Mouse (Mus musculus): ENCODE measurements around the gene Dazap2.
A peak's percentile ranks its signal among the peaks of the same experiment; 100 is the strongest.
"Not testable (repeated sequence)": the region's sequence is repeated elsewhere in the genome, so short reads cannot be mapped to it uniquely, and the experiment has no call there.

Gene Dazap2

DNA sequence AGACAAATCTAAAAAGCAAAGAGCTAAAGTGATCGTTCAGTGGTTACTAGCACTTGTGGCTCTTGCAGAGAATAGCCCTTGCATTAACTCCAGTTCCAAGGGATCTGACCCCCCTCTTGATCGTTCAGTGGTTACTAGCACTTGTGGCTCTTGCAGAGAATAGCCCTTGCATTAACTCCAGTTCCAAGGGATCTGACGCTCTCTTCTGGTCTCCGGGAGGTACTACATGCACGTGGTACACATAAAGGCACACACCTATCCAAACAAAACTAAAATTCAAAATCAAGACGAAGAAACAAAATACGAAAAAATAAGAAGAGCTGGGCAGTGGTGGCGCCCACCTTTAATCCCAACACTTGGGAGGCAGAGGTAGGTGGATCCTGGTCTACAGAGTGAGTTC lies 8.5 kb upstream of the Dazap2 start:
- not testable (repeated sequence) for DNase-seq (ENCODE audit: low read depth, low spot score)

DNA sequence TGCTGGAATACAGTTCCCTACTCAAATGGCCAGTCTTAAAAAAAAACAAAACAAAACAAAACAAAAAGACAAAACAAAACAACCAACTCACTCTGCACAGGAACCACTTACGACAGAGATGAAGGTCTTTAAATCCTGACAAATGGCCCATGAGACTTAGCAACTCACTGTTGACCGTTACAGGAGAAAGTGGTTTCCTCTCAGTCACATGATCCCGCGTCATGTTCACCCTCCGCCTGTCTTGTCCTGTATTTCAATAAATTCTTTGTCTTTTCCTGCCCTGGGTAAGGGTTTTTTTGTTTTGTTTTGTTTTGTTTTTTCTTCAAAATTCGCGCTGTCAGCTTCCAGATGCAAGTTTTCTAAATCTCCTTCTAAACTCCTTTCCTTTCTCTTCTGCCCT lies 3.2 kb upstream of the Dazap2 start:
- DNase-seq (ENCODE audit: low read depth, low spot score) = no peak

DNA sequence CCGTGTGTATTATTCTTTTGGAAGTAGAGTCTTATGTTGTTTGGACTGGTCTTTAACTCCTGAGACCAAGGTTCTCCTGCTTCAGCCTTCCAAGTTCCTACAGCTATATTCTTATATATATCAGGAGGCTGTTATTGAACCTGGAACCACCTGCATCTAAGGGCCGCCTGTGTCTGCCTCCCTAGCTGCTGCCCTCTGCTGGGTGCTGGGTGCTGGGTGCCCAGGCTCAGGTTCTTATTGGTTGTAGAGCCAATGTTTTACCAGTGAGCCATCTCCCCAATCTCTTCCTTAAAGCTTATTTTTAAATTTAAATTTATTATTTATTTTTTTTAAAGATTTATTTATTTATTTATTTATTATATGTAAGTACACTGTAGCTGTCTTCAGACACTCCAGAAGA lies 2.7 kb upstream of the Dazap2 start:
- no peak for DNase-seq (ENCODE audit: low read depth, low spot score)

DNA sequence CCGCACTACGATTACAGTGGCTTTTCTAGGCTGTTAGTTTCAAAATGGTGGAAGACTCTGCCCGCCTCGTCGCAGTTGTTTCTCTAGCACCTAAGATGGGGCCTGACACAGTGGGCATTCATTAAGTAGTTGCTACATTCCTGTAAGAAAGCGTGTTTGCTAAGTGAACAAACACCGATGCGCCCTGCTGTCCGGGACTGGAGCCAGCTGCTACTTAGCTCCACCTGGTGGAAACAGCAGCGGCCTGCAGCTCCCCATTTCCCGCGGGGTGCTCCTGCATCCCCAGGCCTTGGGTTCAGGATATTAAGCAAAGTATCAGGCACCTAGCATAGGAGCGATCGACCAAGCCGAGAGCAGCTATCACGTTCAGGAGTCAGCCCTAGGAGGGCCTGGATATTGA lies 1.6 kb upstream of the Dazap2 start:
- peak; percentile 68 for DNase-seq (ENCODE audit: low read depth, low spot score)

DNA sequence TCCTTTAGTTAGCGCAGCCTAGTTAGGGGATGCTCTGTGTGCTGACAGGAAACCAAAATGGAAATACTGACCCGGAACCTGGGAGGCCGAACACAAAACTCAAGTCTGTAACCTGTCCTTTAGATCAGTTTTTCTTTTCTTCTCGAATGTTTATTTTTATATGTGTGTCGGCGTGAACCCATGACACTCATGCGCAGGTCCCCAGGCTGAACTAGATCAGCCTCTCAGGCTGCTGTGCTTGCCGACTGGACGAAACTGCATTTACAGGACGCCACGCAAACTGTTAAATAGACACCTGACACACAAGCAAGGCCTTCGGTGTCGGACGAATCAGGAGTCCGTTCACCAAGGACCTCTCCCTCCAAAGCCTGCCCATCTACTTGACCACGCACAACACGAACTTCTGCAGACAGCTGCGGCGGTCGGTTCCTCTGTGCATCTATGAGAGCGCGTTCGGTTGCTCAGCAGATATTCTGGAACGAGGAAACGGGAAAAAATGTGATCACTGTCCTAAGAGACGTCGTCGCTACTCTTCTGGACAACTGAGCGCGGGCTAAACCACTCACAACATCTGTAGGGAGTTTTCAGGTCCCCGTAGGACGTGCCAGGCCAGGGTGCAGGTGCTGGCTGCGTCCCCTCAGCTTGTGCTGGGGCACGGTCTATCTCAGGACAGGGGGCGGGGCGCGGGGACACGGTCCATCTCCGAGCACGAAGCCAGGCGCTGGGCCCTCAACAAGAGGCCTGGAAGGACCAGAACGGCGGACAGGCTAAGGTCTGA lies 742 bp upstream of the Dazap2 start:
- no peak for DNase-seq (ENCODE audit: low read depth, low spot score)

DNA sequence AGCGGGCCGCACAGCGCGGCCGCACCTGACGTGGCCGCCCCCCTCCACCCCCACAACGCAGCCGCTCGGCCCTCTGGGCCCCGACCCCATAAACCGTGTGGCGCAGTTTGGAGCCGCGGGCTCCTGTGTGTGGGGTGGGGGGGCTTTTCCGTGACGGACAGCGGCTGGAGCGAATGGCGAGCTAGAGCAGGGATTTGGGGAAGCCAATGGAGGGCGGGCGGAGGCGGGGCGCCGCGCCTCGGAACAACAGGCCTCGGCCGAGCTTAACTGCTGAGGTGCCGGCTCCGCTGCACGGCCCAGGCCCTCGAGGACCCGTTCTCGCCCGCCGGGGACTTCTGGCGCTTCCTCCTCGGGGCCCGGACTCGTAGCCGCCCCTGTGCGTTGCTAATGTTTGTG lies 674 bp downstream of the Dazap2 start:
- DNase-seq (ENCODE audit: low read depth, low spot score) = peak; percentile 93

DNA sequence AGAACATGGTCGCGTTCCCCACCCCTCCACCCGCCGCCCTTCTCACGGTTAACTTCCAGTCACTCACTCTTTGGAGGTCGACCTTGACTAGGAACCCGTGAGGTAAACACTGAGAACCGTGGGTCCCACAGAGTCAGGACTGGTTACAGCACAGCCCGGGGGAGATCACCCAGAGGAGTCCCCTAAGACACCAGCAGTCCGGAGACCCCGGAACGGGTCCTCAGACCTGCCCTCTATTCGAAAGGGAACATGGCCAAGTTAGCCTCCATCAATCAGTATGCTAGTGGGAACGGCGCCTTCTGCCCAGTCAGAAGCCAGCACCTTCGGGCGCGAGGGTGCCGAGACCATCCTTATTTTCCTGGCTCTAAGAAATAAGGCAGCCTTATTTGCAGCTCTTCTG lies 1.1 kb downstream of the Dazap2 start:
- no peak for DNase-seq (ENCODE audit: low read depth, low spot score)

DNA sequence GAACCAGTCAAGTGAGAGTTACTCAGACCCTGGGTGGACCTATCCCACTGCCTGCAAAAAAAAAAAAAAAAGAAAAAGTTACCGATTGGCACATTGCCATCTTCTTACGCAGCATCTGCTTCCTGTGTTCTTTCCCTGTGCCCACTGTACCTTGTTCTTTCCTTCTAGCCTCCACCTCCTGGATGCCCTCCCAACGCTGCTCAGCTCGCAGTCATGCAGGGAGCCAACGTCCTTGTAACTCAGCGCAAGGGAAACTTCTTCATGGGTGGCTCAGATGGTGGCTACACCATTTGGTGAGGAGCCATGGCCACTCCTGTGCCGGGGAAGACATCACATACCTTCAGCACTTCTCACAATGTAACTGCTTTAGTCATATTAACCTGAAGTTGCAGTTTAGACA lies 4.1 kb downstream of the Dazap2 start:
- no peak for DNase-seq (ENCODE audit: low read depth, low spot score)

DNA sequence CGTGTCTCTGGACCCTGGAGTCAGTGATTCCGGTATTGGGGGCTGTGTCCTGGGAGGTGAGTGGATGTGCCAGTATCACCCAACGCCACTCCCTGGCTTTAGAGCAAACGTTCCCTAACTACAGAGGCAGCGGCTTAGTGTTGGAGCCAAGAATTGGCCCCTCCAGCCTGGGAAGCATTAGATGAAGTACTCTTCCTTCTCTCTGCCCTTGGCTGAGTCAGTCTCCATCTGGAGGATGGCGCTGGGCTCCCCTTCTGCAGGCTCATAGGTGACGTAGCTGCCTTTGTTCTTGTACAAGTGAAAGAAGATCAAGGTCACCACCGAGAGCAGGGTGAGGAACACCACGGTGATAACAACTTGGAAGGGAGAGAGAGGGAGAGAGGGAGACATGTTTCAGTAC lies 6.5 kb downstream of the Dazap2 start:
- DNase-seq (ENCODE audit: low read depth, low spot score) = not testable (repeated sequence)

DNA sequence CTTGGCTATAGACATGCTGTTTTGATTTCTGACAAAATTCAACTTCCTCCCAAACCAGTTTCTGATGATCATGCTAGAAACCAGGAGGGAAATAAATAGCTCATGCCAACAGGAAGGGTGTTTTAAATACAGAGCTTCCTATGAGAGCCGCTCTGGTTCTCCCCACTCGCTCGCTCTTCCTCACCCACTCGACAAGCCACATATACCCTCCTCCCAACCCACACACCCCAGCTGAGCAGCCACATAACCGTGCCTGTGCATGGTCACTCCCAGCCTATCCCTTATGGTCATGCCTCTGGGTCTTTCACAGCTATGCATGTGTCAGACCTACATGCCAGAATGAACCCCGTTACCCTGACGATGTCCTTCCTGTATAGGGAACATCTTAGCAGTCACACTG lies 7.0 kb downstream of the Dazap2 start:
- no peak for DNase-seq (ENCODE audit: low read depth, low spot score)

DNA sequence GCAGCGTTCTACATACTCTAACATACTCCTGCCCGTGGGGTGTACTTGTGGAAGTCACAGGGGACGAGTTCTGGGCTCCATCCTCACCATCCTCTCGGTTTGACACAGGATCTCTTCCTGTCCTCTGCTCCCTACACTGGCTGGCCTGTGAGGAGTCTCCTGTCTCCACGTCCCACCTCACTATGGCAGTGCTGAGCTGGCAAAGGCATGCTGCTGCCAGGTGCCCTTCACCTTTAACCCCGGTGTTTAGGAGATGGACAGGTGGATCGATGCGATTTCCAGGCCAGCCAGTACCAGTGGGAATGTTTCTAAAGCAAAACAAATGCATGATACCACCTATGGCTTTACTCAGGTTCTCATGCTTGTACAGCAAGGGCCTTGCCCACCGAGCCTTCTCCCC lies 8.6 kb downstream of the Dazap2 start:
- DNase-seq (ENCODE audit: low read depth, low spot score) = no peak

DNA sequence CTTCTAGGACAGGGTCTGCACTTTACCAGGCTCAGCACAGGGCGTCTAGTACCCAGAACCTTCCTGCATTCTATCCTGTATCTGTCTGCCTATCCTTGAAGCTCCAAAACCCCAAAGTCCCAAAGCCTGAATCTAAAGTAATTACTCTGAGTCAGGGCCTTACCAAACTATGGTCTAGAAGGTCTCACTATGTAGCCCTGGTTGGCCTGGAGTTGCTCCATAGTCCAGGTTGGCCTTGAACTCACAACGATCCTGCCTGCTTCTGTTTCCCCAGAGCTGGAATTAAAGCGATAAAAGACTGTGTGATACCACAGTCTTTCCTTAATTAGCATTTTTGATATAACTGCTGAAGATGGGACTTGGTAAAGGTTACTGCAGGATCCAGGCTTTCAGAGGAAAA lies 9.3 kb downstream of the Dazap2 start:
- DNase-seq (ENCODE audit: low read depth, low spot score) = no peak

DNA sequence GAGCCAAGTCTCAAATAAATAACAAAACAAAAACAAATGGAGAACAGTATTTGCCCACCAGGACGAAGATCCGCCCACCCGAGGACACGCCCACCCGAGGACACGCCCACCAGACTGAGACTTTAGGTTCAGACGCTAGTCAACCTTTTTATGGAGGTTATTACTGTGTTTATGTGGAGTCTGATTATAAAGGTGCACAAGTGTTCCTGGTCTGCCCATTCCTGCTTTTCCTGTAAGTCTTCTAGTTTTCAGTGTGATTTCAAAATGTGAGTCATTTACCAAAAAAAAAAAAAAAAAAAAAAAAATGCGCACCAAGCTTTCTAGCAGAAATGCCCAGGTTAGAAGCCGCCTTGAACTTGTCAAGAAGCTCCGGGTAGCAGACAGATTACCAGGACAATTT lies 12.1 kb downstream of the Dazap2 start:
- DNase-seq (ENCODE audit: low read depth, low spot score) = no peak

DNA sequence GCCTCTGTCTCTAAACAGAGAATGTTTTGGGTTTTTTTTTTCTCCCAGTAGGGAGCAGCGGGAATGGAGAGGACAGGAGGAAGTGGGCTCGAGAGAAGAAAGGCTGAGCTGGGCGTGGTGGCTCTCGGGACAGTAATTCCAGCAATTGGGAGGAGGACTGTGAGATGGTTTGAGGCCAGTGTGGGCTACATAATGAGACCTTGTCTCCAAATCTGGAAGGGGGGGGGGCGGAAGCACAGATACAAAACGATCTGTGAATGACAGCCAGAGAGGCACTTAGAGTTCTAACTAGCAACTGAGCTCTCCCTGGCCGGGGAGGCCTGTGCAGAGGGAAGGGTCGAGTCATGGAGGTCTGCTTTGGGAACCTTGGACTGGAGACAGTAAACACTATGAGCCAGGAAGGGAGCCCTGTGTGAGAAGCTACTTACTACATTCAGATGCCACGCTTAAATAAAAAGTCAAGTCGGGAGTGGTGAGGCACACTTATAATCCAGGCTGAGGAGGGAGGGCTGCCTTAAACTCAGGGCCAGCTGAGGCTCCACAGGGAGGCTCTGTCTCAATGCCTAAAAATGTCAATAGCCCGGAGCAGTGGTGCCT lies 12.7 kb downstream of the Dazap2 start:
- DNase-seq (ENCODE audit: low read depth, low spot score) = no peak

DNA sequence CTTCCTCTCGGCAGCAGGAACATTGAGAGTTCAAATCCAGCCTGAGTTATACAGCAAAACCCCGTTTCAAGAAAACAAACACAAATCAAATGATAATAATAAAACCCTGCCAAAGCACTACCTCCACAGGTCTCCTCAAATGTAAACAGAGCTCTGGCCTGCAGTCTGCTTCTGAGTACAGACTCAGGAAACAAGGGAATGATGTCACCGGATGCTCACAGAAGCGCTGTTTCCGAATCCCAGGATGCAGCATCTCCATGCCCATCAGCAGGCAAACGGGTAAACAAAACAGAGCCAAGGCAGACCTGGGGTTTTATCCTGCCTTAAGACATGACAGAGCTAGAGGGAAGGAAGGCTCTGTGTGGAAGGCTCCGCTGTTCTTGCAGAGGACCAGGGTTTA lies 13.6 kb downstream of the Dazap2 start:
- no peak for DNase-seq (ENCODE audit: low read depth, low spot score)

DNA sequence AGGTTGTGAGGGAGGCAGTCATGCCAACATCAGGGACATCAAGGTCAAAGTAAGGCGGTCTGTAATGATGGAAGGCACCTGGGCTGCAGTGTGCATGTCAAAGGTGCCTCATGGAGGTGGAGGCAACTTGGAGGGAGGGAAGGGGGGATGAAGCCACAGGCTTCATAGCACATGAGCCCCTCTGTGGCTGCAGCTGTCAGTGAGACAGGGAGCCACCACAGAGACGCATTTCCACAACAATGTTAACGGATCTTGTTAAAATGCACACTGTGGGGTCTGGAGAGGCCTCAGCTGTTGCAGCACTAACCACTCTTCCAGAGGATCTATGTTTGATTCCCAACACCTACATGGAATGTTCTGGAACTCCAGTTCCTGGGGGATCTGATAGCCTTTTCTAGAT lies 15.0 kb downstream of the Dazap2 start:
- no peak for DNase-seq (ENCODE audit: low read depth, low spot score)

DNA sequence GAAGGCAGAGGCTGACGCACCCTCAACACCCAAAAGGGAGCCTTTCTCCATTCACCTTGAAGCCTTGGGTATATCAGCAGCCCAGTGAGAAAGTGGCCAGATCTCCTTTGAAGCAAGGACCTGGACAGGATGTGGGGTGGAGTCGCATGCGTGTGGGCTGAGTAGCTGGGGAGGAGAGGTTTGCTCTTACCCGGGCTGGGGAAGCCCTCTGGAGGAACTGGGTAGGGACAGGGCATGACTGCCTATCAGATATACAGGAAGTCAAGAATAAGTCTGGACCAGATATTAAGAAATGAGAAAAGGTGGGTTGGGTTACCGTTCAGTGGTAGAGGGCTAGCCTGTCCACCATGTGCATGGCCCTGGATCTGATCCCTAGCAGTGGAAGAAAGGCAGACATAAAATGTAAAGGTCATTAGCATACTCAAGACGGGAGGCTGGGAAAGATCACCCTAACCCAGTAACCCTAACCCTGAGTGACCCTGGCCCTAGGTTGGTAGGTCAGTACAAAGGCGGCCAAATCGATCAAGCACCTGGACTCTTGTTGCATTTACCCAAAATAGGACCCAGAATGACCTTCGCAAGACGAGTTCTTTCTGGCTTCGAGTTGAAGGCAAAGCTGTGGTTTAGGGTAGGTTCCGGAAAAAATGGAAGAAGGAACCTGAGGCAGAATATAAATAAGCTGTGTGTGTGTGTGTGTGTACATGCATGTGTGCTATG lies 16.5 kb downstream of the Dazap2 start:
- DNase-seq (ENCODE audit: low read depth, low spot score) = no peak

DNA sequence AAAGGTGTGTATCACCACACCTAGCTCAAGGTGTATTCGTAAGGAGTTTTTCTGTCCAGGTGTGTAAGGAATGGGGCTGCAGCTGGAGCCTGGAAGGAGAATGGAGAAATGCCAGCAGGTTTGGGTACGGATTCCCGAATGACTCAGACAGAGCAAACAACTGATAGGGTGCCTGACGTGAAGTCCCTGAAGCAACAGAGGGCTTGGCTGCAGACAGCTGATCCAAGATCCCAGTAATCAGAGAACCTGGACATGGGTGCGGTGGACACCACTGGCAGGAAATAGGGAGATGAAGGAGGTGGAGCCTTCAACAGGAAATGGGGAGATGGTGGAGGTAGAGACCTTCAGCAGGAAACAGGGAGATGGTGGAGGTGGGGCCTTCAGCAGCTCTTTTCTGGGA lies 17.2 kb downstream of the Dazap2 start:
- no peak for DNase-seq (ENCODE audit: low read depth, low spot score)

DNA sequence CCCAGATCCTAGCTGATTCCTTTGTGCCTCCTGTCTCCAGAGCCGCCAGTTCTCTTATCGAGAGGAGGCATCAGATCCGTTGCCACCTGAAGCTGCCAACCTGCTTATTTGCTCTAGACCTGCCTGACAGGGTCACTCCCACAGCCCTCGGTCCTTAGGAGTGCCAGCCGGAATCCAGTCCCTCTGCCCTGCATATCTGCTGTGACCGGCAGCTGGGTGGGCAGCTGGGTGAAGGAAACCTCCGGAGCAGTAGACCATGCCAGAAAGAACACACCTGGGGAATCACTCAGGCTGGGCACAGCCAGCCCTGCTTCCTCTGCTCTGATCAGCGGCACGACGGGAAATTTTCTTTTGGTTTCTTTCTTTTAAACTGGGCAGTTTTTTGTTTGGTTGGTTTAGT lies 18.2 kb downstream of the Dazap2 start:
- DNase-seq (ENCODE audit: low read depth, low spot score) = no peak

DNA sequence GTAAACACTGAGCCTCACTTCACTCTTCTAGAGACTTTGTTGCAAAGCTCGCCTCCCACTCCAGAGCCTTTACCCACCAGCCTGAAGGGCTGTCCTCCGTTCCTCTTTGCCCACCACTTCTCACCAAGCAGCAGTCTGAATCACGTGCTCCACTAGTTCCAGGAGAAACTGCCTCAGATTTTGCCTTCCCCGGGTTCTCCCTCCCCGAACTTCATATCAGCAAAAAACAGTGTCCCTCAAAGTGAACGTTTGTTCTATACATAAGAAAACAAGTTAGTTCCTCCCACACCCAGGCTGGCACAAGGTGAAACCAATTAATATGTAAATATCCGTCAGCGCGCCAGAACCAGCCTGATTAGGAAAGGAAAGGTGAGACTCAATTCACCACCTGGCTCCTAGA lies 20.1 kb downstream of the Dazap2 start:
- no peak for DNase-seq (ENCODE audit: low read depth, low spot score)

DNA sequence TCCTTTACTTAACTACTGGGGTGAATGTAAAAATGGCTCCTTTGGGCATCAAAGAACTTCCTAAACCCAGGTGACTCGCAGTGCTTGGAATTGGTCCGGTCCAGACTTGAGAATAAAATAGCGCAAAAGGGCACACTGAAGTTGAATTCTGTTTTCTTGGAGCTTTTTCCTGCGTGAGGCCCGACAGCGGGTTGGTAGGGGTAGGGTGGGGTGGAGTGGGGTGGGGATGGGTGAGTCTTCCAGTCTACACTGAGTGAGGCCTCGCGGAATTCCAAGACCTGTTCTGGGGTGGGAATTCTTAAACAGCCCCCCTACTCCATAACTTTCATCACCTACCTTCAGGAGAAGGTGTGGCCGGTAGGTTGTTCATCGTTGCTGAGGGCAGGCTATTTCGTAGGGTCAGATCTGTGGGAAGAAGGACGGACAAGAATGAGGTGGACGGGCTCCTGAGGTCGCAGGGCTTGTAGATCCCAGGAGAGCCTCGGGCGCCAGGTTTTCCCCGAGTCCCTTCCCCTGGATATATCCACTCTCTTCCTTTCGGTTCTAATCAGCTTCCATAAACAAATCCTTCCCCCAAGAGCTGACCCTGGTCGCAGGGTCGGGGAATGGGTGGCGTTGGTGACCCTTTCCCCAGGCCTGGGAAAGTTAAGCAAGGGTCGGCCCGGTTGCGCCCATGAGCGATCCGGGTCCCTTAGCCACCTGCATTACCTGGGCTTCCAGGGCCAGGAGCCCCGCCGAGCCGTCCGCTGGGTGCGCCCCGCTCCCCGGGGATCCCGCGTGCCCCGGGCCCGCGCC lies 20.9 kb downstream of the Dazap2 start:
- no peak for DNase-seq (ENCODE audit: low read depth, low spot score)
